Mouse (Mus musculus) testis, adult 2 months (tissue): Measurements from ENCODE around the gene Chrne.
A peak's percentile ranks its signal among the peaks of the same experiment; 100 is the strongest.

Experiments
- CTCF ChIP-seq: fragments of 200-500 bp; IDR thresholded peaks from 2 replicates; pipeline ENCODE4 v1.5.1; 2012; ENCODE audit warnings: low read depth, mild to moderate bottlenecking, inconsistent platforms, low read length, moderate library complexity; ENCODE audit not compliant: control insufficient read depth, insufficient read depth, insufficient replicate concordance
- POLR2A ChIP-seq: fragments of 200-500 bp; IDR thresholded peaks from 2 replicates; pipeline ENCODE4 v1.6.1; 2012; ENCODE audit warnings: low read depth, mild to moderate bottlenecking, inconsistent platforms, low read length, moderate library complexity; ENCODE audit not compliant: control insufficient read depth

GRCm38 (mm10) chr11:70656456-70656927 is 37.5 kb upstream of the Chrne start:
- TF ChIP-seq CTCF, result no peak
- TF ChIP-seq POLR2A, result 0 out of 2 replicates have a peak, but pooled peaks have one; percentile 22
